Mouse (Mus musculus) erythroid progenitor cell, adult 5-6 weeks (primary cell): ENCODE data around the gene Pecr. TPM values are rescaled to one million over a fixed set of nuclear protein-coding genes. Genes with fewer than 3 reads are reported as not detected.

ENCODE experiments used
- ATAC-seq: replicated peaks from 2 replicates; pipeline ENCODE4 v1.8.0; 2016; ENCODE audit warnings: moderate number of reproducible peaks, mild to moderate bottlenecking, moderate TSS enrichment, inconsistent platforms; ENCODE audit not compliant: poor library complexity, low FRiP score, severe bottlenecking
- total RNA-seq, 2 experiments: library from RNA; stranded (forward) in 1 of 2; stranded (reverse) in 1 of 2; fragments of 150-400 nt in 1 of 2; fragments of 186-747, 209-891 nt in 1 of 2; gene quantifications; 2 replicates each; pipeline versions ENCODE4 v1.2.3 to v1.2.4; 2015 to 2017; ENCODE audit warnings: low replicate concordance in 2 of 2

Pecr gene
- total RNA-seq (2015; ENCODE audit: low replicate concordance) (1.7 TPM in 1 of 2 replicates, not detected in the other), total RNA-seq (2017; ENCODE audit: low replicate concordance) (1.4 TPM in 1 of 2 replicates, not detected in the other)

- ATAC-seq: peak; percentile 100
Observed at GRCm38 (mm10) chr1:72283992-72284485, at the start of gene Pecr, which contains the start of gene Tmem169. Gene Pecr (minus strand): TSS chr1:72284314. Gene Tmem169 (plus strand): TSS chr1:72284369.

- no peak for ATAC-seq
Observed at GRCm38 (mm10) chr1:72326162-72326821, 42.2 kb upstream of the Pecr start.

- no peak for ATAC-seq
Observed at GRCm38 (mm10) chr1:72323248-72323647, 39.1 kb upstream of the Pecr start.

DNA sequence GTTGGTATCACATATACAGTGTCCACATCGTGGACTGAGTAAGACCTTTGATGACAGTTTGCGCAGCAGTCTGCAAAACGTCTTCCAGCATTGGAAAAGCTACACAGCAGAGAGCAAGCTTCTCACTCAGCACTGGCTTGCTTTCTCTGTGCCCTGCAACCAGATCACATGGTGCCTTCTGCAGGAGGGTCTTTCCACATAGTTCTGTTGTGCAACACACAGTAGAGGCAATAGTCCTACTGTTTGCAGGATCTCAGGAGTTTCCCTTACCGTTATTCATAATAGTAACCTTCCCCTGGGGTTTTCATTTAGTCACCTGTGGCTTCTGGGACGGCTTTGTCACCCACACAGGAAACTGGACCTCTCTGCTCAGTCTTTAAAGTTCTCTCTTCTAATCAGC is 36.6 kb upstream of the Pecr start:
- no peak for ATAC-seq

- no peak for ATAC-seq
Observed at GRCm38 (mm10) chr1:72316901-72317300, 32.8 kb upstream of the Pecr start.

GRCm38 (mm10) chr1:72316409-72316808 is 32.3 kb upstream of the Pecr start:
- ATAC-seq: no peak

DNA sequence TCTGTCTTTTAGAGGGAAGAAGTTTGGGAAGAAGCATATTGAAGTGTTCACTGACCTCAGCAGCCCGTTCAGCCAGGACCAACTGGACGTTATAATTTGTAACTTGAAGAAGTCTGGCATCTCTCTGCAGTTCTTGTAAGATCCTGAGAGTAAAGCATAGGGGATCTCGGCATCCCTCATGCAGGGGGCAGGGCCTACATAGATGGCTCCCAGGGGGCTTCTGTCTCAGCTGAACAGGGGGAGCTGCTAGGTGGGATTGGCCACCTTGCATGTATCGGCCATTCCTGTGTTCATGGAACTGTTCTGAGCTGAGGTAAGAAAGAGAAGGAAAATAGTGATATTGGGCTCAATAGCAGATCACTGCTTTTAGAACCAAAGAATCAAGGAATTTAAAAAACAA is 31.3 kb upstream of the Pecr start:
- ATAC-seq: no peak

DNA sequence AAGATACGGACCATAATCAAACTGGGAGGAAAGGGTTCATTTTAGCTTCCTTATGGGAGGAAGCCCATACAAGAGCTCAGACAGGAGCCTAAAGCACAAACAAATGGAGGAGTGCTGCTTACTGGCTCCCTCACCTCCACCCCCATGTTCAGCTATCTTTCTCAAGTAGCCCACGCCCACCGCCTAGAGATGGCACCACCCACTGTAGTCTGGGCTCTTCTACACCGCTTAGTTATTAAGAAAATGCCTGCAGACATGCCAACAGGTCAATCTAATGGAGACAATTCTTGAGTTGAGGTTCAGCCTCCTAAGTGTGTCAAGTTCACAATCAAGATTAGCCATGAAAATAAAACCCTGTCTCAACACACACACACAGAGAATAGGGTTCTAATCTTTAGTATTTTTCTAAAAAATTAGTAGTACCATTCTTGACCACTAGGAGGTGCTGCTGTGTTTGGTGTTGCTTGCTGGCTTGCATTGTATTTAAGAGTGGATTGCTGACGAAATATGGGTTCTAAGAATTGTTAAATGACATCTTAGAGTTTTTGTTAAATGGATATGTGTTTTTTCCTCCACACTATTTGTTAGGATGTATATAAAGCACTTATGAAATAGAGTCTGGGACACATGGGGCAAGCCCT is 29.4 kb upstream of the Pecr start:
- no peak for ATAC-seq

DNA sequence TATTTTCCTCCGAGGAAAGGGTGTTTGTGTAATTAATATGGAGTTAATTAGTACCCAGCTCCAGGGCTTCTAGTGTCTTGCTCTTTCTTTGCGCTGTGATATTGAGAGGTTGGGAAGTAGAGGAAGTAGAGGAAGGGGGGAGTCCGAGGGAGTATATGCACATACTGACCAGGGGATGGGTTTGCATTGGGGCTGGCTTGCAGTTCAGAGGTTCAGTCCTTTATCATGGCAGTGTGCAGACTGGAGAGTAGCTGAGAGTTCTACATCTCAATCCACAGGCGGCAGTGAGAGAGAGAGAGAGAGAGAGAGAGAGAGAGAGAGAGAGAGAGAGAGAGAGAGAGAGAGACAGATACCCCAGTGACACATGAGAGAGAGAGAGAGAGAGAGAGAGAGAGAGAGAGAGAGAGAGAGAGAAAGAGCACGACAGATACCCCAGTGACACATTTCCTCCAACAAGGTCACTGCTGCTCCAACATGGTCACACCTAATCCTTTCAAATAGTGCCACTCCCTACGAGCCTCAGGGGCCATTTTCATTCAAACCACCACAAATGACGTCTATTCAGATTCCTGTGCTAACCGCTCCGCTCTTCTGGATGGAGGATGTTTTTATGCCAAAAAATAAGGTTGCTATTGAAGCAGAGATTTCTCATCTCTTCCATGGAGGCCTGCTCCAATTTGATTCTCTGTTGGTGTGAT is 28.7 kb upstream of the Pecr start:
- no peak for ATAC-seq

DNA sequence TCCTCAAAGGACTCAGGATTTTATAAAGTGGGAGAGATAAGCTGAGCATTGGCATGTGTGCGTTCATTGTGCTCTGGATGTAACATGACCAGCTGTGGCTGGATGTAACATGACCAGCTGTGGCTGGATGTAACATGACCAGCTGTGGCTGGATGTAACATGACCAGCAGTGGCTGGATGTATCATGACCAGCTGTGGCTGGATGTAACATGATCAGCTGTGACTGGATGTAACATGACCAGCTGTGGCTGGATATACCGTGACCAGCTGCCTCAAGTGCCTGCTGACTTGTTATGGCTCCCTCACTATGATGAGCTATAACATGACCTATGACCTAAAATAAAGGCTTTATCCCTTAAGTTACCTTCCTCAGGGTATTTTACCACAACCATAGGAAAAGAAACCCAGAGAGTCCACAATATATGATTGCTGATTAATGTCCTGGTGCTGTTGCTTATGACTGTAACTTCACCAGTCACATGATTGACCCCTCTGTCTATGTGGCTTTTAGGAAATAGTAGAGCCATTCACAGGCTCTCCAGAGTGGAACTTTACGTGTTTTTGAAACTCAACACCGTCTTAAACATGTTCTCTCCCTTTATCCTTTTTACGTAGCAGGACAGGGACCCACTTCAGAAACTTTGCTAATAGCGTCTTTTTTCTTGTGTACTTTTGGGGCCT is 25.8 kb upstream of the Pecr start:
- ATAC-seq: no peak

DNA sequence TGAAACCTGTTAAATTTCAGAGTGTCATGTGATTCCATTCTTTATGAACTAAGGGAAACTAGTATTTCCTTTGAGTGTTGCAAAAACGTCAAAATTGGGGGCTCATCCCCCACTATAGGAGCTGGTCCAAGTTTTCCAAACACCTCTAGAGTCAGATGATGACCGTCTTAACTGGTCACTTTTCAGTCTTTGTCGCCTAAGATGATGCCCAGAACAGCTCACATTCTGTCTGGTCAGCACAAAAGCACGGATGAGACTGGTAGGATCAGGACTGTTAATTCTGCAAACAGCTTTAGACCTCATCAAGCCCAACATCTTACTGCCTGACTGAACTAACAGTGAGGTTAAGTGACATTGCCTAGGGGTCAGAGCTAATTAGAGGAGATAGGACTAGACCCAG is 24.8 kb upstream of the Pecr start:
- ATAC-seq: no peak

DNA sequence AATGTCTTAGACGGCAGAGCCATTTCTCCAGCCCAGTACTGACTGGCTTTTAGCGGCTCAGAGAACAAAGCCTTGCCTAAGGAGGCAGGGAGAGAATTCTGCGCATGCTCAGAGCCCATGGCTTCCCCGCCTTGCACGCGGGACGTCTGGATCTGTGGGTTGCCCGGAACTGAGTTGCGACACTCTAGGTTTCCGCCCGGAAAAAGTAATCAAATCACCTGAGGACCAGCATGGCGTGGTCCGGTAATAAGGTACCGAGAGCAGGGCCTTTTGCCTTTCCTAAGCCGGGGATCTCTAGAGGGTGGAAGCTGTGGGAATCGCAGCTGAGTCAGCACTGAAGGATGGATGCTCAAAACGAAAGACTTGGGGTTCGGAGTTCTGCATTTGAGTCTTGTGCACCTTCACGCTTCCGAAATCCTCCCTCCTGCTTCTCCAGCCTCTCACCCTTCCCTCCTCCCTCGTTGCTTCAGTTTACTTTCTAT is 23.2 kb upstream of the Pecr start, which contains the start of gene Xrcc5:
Gene Xrcc5 (plus strand): TSS at position 105 of the 482 bp plus-strand sequence.
- ATAC-seq: peak; percentile 94

GRCm38 (mm10) chr1:72306679-72307181 is 22.6 kb upstream of the Pecr start:
- peak; percentile 44; the same call in 1 of the 2 replicates for ATAC-seq

DNA sequence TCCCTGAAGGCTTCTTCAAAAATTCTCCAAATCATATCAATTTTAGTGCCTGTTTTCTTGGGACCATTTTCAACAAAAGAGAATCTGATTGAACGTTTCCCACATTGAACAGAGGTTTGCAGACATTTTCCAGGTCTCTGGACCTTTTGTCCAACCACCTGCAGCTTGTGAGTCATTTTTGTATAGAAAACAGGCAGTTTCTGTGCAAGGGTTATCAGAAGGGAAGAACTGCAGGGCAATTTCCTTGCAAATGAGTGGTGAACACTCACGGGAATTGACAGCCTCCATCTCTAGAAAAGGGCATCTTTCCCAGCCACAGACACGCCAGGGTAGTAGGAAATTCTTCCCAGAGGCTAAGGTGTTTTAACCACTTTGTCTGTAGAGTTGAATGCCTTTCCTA is 22.1 kb upstream of the Pecr start:
- no peak for ATAC-seq

DNA sequence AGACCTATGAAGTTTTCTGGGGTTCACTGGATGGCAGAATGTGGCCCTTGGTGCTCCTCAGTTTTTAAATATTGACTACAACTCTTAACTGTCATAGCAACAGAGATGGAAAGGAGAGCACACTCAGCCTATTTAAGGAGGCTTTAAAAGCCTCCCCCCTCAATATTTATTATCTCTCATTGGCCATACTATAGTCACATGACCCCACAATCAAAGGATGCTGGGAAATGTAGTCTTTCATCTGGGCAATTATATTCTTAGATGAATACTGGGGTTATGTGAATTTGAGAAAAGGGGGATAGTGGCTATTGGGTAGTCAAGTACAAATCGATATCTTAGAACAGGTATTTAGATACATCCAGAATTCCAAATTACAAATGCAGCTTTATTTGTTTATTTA is 17.7 kb upstream of the Pecr start:
- ATAC-seq: no peak

DNA sequence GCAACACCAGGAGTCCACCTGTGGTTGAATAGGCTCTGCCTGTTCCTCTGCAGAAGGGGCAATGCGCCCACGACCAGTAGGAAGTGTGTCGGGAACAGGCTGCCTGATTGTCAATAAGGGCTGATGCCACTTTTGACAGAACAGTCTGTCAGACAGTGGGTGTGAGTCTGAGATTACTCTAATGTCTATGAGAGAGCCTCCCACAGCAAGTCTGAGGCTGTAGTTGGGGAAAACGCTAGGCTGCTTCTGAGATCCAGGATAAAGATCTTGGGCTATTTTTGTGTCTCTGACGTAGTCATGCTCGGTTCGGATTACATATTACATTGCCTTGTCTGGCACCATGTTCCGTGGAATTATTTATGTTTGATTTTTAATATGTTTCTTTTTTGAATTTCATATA is 11.6 kb upstream of the Pecr start:
- no peak for ATAC-seq

DNA sequence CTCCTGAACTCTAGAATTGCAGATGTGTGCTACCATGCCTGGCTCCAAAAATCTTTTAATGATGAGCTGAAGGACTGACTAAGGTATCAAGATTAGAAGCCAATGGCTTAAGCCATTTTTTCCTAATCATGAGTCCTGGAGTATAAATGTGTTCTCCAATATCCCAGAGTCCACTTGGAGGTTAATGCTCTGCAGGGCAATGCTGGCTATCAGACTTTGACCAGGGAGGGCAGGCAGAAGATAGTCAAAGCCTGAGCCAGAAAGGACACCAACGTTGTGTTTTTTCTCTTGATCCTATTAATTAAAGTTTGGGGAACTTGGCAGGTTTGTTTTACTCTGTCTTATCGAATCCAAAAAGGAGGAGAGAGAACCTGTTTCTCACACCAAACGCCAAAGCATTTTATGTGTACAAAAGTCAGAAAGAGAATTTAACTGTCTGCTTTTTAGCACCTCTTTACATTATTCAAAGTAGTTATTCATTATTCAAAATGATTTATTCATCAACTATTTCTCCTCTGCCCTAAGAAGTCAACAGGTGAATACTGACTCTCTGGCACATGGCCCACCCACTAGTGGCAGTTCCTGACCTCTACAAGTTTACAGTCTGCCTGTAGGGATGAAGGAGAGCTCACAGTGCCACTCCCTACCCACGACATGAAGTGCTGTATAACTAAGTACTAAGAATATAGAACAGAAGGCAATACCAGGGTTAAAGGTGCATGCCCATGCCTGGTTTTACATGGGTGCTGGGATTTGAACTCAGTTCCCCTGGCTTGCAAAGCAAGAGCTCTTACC is 10.0 kb upstream of the Pecr start:
- ATAC-seq: no peak

- no peak for ATAC-seq
Observed at GRCm38 (mm10) chr1:72291925-72292324, 7.8 kb upstream of the Pecr start.

- ATAC-seq: no peak
Observed at GRCm38 (mm10) chr1:72291421-72291820, 7.3 kb upstream of the Pecr start.
